Mouse (Mus musculus) liver, embryonic 14.5 days (tissue): ENCODE measurements around the gene Duoxa2.
"Not testable (repeated sequence)": the region's sequence is repeated elsewhere in the genome, so short reads cannot be mapped to it uniquely, and the experiment has no call there.

Source experiments
- CTCF ChIP-seq: IDR thresholded peaks from 2 replicates; pipeline ENCODE4 v1.5.1; 2016; ENCODE audit warnings: antibody characterized with exemption, low read depth, control low read depth
- EP300 ChIP-seq: IDR thresholded peaks from 2 replicates; pipeline ENCODE4 v1.6.1; 2016; ENCODE audit warnings: antibody characterized with exemption, low read depth

DNA sequence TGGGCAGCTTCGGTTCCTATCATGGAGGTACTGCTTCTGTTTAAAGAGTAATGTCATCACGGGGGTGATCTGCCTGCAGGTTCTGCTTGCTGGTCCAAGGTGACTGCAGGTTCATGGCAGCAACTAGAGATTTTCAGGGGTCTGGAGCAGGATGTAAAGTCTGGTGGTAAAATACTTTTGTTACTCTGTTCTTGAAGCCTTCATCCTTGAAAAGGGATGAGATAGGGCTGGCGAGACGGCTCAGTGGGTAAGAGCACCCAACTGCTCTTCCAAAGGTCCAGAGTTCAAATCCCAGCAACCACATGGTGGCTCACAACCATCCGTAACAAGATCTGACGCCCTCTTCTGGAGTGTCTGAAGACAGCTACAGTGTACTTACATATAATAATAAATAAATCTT lies 31.6 kb downstream of the Duoxa2 start:
- not testable (repeated sequence) for TF ChIP-seq EP300, CTCF
